Mouse (Mus musculus): ENCODE results near the gene Rad23b.
A peak's percentile ranks its signal among the peaks of the same experiment; 100 is the strongest.
"Not testable (repeated sequence)": the region's sequence is repeated elsewhere in the genome, so short reads cannot be mapped to it uniquely, and the experiment has no call there.

Rad23b gene

GRCm38 (mm10) chr4:55349452-55350218 is at the start of gene Rad23b:
TSS of gene Rad23b (plus strand) at chr4:55350043.
- peak; percentile 99 to 100 for DNase-seq (ENCODE audit: low spot score in 2 of 2)

GRCm38 (mm10) chr4:55304121-55304520 is 45.7 kb upstream of the Rad23b start:
- no peak for DNase-seq (ENCODE audit: low spot score in 2 of 2)

- DNase-seq (ENCODE audit: low spot score in 2 of 2) = no peak
Measured at GRCm38 (mm10) chr4:55306636-55307035, 43.2 kb upstream of the Rad23b start.

- DNase-seq (ENCODE audit: low spot score in 2 of 2) = no peak
Measured at GRCm38 (mm10) chr4:55316726-55317125, 33.1 kb upstream of the Rad23b start.

- DNase-seq (ENCODE audit: low spot score in 2 of 2) = not testable (repeated sequence)
Measured at GRCm38 (mm10) chr4:55318350-55318749, 31.5 kb upstream of the Rad23b start.

- DNase-seq (ENCODE audit: low spot score in 2 of 2) = peak in 1 of 2 experiments; percentile 40
Measured at GRCm38 (mm10) chr4:55325786-55326518, 23.9 kb upstream of the Rad23b start.

- no peak for DNase-seq (ENCODE audit: low spot score in 2 of 2)
Measured at GRCm38 (mm10) chr4:55327508-55327907, 22.3 kb upstream of the Rad23b start.

- DNase-seq (ENCODE audit: low spot score in 2 of 2) = no peak
Measured at GRCm38 (mm10) chr4:55328471-55328870, 21.4 kb upstream of the Rad23b start.

GRCm38 (mm10) chr4:55328928-55329327 is 20.9 kb upstream of the Rad23b start:
- DNase-seq (ENCODE audit: low spot score in 2 of 2) = not testable (repeated sequence)

GRCm38 (mm10) chr4:55329621-55330346 is 20.1 kb upstream of the Rad23b start:
- DNase-seq (ENCODE audit: low spot score in 2 of 2) = peak in 1 of 2 experiments; percentile 58

- no peak for DNase-seq (ENCODE audit: low spot score in 2 of 2)
Measured at GRCm38 (mm10) chr4:55335030-55335770, 14.6 kb upstream of the Rad23b start.

- DNase-seq (ENCODE audit: low spot score in 2 of 2) = no peak
Measured at GRCm38 (mm10) chr4:55338905-55339304, 10.9 kb upstream of the Rad23b start.

GRCm38 (mm10) chr4:55339388-55339787 is 10.5 kb upstream of the Rad23b start:
- no peak for DNase-seq (ENCODE audit: low spot score in 2 of 2)

- no peak for DNase-seq (ENCODE audit: low spot score in 2 of 2)
Measured at GRCm38 (mm10) chr4:55341797-55342196, 8.0 kb upstream of the Rad23b start.

GRCm38 (mm10) chr4:55342602-55343001 is 7.2 kb upstream of the Rad23b start:
- DNase-seq (ENCODE audit: low spot score in 2 of 2) = no peak

GRCm38 (mm10) chr4:55343287-55343686 is 6.6 kb upstream of the Rad23b start:
- no peak for DNase-seq (ENCODE audit: low spot score in 2 of 2)

GRCm38 (mm10) chr4:55348759-55349451 is 938 bp upstream of the Rad23b start:
- no peak for DNase-seq (ENCODE audit: low spot score in 2 of 2)

- no peak for DNase-seq (ENCODE audit: low spot score in 2 of 2)
Measured at GRCm38 (mm10) chr4:55350219-55350931, 532 bp downstream of the Rad23b start.

GRCm38 (mm10) chr4:55351037-55351436 is 1.2 kb downstream of the Rad23b start:
- no peak for DNase-seq (ENCODE audit: low spot score in 2 of 2)

GRCm38 (mm10) chr4:55351860-55352259 is 2.0 kb downstream of the Rad23b start:
- DNase-seq (ENCODE audit: low spot score in 2 of 2) = no peak

All from left cerebral cortex, adult 9 months (tissue).